Mouse (Mus musculus) C2C12 (cell line): ENCODE measurements at regions not wholly inside any gene's neighbourhood (a gene's known extent, or its start where the extent isn't known, plus 50 kb on each side); places are given as distances from the start of the nearest gene placed in this dataset.

Experiments
- CEBPB ChIP-seq: IDR thresholded peaks from one replicate; pipeline ENCODE4 v1.6.1; 2011; ENCODE audit warnings: low read depth, mild to moderate bottlenecking, control low read depth, moderate library complexity
- CTCF ChIP-seq: IDR thresholded peaks from one replicate; pipeline ENCODE4 v1.5.1; 2011; ENCODE audit not compliant: control insufficient read depth, insufficient read depth, insufficient read length
- FOSL1 ChIP-seq: IDR thresholded peaks from one replicate; pipeline ENCODE4 v1.8.0; 2011; ENCODE audit warnings: mild to moderate bottlenecking, low read length; ENCODE audit not compliant: poor library complexity, insufficient read depth, severe bottlenecking
- MAX ChIP-seq: IDR thresholded peaks from one replicate; pipeline ENCODE4 v1.6.1; 2011; ENCODE audit warnings: mild to moderate bottlenecking, control low read depth
- MYOD1 ChIP-seq: IDR thresholded peaks from one replicate; pipeline ENCODE4 v1.6.1; 2011; ENCODE audit warnings: low read depth; ENCODE audit not compliant: control insufficient read depth, insufficient read length
- MYOG ChIP-seq: IDR thresholded peaks from one replicate; pipeline ENCODE4 v1.6.1; 2011; ENCODE audit not compliant: control insufficient read depth, insufficient read length; ENCODE audit errors: extremely low read depth
- USF1 ChIP-seq: IDR thresholded peaks from one replicate; pipeline ENCODE4 v1.6.1; 2011; ENCODE audit warnings: low read depth, mild to moderate bottlenecking, control low read depth, moderate library complexity

DNA sequence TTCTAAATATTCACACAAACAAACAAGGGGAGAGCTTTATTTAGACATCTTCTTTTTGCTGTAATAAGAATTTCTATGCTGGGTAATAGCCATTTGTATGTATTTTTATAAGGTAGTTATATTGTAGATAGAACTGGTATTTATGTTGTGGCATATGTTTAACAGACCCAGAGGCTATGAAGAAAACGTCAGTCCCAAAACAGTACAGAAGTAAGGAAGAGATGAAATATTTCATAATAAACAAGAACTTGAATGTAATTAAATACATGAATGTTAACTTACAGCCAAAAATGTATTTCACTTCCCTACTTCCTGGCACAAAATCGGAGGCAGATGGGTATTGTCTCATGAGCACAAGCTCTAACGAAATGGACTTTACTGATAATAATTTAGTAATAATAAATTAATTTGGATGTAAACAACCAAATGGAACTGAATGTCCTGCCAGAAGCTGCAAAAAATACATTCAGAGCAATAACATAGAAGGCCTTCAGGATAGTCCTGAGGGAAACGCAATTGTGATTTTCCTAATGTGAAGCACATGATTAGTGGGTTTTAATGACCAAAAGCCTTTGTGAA lies 645.9 kb upstream of the Adamts5 start:
- no peak for TF ChIP-seq MYOG
- no peak for TF ChIP-seq CTCF
- TF ChIP-seq MAX: no peak
- TF ChIP-seq CEBPB: no peak
- TF ChIP-seq FOSL1: no peak
- no peak for TF ChIP-seq MYOD1
- TF ChIP-seq USF1: no peak
